Mouse (Mus musculus) G1E (cell line): ENCODE results near the gene Tmeff2.

Experiments used
- CTCF ChIP-seq: IDR thresholded peaks from 2 replicates; pipeline ENCODE4 v1.5.1; 2012; ENCODE audit warnings: low read depth, low read length, inconsistent platforms, mixed read lengths
- GATA1 ChIP-seq: IDR thresholded peaks from 2 replicates; pipeline ENCODE4 v1.6.1; 2012; ENCODE audit warnings: borderline replicate concordance, low read length, inconsistent platforms, mixed read lengths
- POLR2AphosphoS5 ChIP-seq: IDR thresholded peaks from 2 replicates; pipeline ENCODE4 v1.6.1; 2012; ENCODE audit warnings: low read depth, low read length, inconsistent platforms; ENCODE audit not compliant: insufficient replicate concordance
- TAL1 ChIP-seq: conservative IDR thresholded peaks from 2 replicates; pipeline ENCODE4 v1.6.1; 2012; ENCODE audit warnings: low read depth, low read length, inconsistent platforms, mixed read lengths

- TF ChIP-seq CTCF: no peak
- no peak for TF ChIP-seq POLR2AphosphoS5
- TF ChIP-seq GATA1: no peak
- TF ChIP-seq TAL1: no peak
Measured at GRCm38 (mm10) chr1:51215631-51216030, 315.2 kb downstream of the Tmeff2 start.
